Mouse (Mus musculus) hindbrain, embryonic 13.5 days (tissue): Measurements from ENCODE around the gene Pde4dip. TPM values are rescaled to one million over a fixed set of nuclear protein-coding genes. Genes with fewer than 3 reads are reported as not detected.

Experiments
- ATAC-seq: fragments of 200-750 bp; cut with Nextera tagmentation; 2 replicates; pipeline ENCODE4 v1.8.0; 2017; ENCODE audit warnings: moderate TSS enrichment; ENCODE audit not compliant: low FRiP score
- H3K27ac ChIP-seq: fragments of 300-500 bp; sonication (generic); 2 replicates; pipeline ENCODE4 v1.5.1; 2015; ENCODE audit warnings: inconsistent platforms, mild to moderate bottlenecking, moderate library complexity
- H3K27me3 ChIP-seq: fragments of 300-500 bp; sonication (generic); 2 replicates; pipeline ENCODE4 v1.6.1; 2015; ENCODE audit warnings: mild to moderate bottlenecking, inconsistent platforms
- H3K36me3 ChIP-seq: fragments of 300-500 bp; sonication (generic); 2 replicates; pipeline ENCODE4 v1.6.1; 2015; ENCODE audit warnings: mild to moderate bottlenecking, inconsistent platforms
- H3K4me1 ChIP-seq: fragments of 300-500 bp; sonication (generic); replicated peaks from 2 replicates; pipeline ENCODE4 v1.6.1; 2015; ENCODE audit warnings: inconsistent platforms
- H3K4me2 ChIP-seq: fragments of 300-500 bp; sonication (generic); 2 replicates; pipeline ENCODE4 v1.6.1; 2015; ENCODE audit warnings: inconsistent platforms, mild to moderate bottlenecking, moderate library complexity
- H3K4me3 ChIP-seq: fragments of 300-500 bp; sonication (generic); 2 replicates; pipeline ENCODE4 v1.5.1; 2015; ENCODE audit warnings: mild to moderate bottlenecking, inconsistent platforms
- H3K9ac ChIP-seq: fragments of 300-500 bp; sonication (generic); 2 replicates; pipeline ENCODE4 v1.6.1; 2015; ENCODE audit warnings: mild to moderate bottlenecking, inconsistent platforms
- H3K9me3 ChIP-seq: fragments of 300-500 bp; sonication (generic); 2 replicates; pipeline ENCODE4 v1.6.1; 2016; ENCODE audit warnings: inconsistent platforms
- WGBS: fragments of 180-500 bp; shearing (Covaris S2); methylation state at CpG from one replicate; pipeline ENCODE4 v1.1.7; 2015; 5-methylcytosine and 5-hydroxymethylcytosine counted together
- polyA plus RNA-seq: library from polyadenylated mRNA; unstranded; fragments of >200 nt; fragmentation: Nextera tagmentation; extraction: Ambion mirVana; gene quantifications from 2 replicates; pipeline ENCODE4 v1.2.1, GENCODE M21; 2015

The Pde4dip gene
- polyA plus RNA-seq, 1 experiment from 2014 or later = 60.4 TPM

- H3K27ac ChIP-seq = peak overlapping the region; percentile 56
- ATAC-seq = peak; percentile 80; the same call in 1 of the 2 replicates
These were observed 229.9 kb downstream of the Pde4dip start for GRCm38 (mm10) chr3:97658426-97659193.

GRCm38 (mm10) chr3:97657655-97658411, 230.7 kb downstream of the Pde4dip start, which contains the start of gene Prkab2:
Gene Prkab2 (plus strand): TSS chr3:97658193.
- H3K9me3 ChIP-seq = no peaks in the 10 kb centered on the region
- H3K9ac ChIP-seq = peak within 1 kb of the TSS; percentile 83

More at GRCm38 (mm10) chr3:97658426-97659193, 229.9 kb downstream of the Pde4dip start:
- Histone ChIP-seq H3K9me3 (no peaks in the 10 kb centered on the region), H3K4me2 (peak overlapping the region; percentile 81), H3K36me3 (peaks cover 14% of the 10 kb centered on the region), H3K27me3 (no peaks in the 10 kb centered on the region), H3K9ac (peak overlapping the region; percentile 83), H3K4me1 (peaks cover 14% of the 10 kb centered on the region), H3K4me3 (peak overlapping the region; percentile 84)
- WGBS = 1% methylated on average over 47 of the region's 50 CpGs

GRCm38 (mm10) chr3:97654901-97655300, 233.6 kb downstream of the Pde4dip start:
- H3K9me3 ChIP-seq = no peaks in the 10 kb centered on the region
- WGBS = 86% methylated on average over 8 of the region's 8 CpGs

More at GRCm38 (mm10) chr3:97657655-97658411, 230.7 kb downstream of the Pde4dip start, which contains the start of gene Prkab2:
- peak within 1 kb of the TSS; percentile 56 for H3K27ac ChIP-seq
- ATAC-seq = peak; percentile 95
- peak within 1 kb of the TSS; percentile 84 for H3K4me3 ChIP-seq
- H3K4me2 ChIP-seq = peak within 1 kb of the TSS; percentile 81
- H3K27me3 ChIP-seq = no peaks in the 10 kb centered on the region
- H3K4me1 ChIP-seq = peaks cover 14% of the 10 kb centered on the region
- WGBS = 3% methylated on average over 46 of the region's 51 CpGs
- peaks cover 8% of the 10 kb centered on the region for H3K36me3 ChIP-seq

GRCm38 (mm10) chr3:97653781-97654180, 234.7 kb downstream of the Pde4dip start:
- no peak for ATAC-seq
- H3K4me1 ChIP-seq = peaks cover 4% of the 10 kb centered on the region
- H3K27me3 ChIP-seq = no peaks in the 10 kb centered on the region
- no peak overlapping the region for H3K27ac ChIP-seq
- WGBS = 94% methylated on average over 5 of the region's 5 CpGs
- H3K4me3 ChIP-seq = no peak overlapping the region
- no peak overlapping the region for H3K4me2 ChIP-seq
- no peaks in the 10 kb centered on the region for H3K9me3 ChIP-seq
- H3K9ac ChIP-seq = no peak overlapping the region
- no peaks in the 10 kb centered on the region for H3K36me3 ChIP-seq

More at GRCm38 (mm10) chr3:97654901-97655300, 233.6 kb downstream of the Pde4dip start:
- Histone ChIP-seq H3K27ac (no peak overlapping the region), H3K4me3 (no peak overlapping the region), H3K4me1 (peaks cover 13% of the 10 kb centered on the region), H3K9ac (no peak overlapping the region), H3K4me2 (no peak overlapping the region), H3K27me3 (no peaks in the 10 kb centered on the region), H3K36me3 (no peaks in the 10 kb centered on the region)
- no peak for ATAC-seq

GRCm38 (mm10) chr3:97651604-97652003, 236.9 kb downstream of the Pde4dip start:
- ATAC-seq = no peak
- WGBS = 82% methylated on average over 10 of the region's 10 CpGs
- Histone ChIP-seq H3K4me1 (no peaks in the 10 kb centered on the region), H3K36me3 (no peaks in the 10 kb centered on the region), H3K27me3 (no peaks in the 10 kb centered on the region), H3K27ac (no peak overlapping the region), H3K4me3 (no peak overlapping the region), H3K4me2 (no peak overlapping the region), H3K9me3 (no peaks in the 10 kb centered on the region), H3K9ac (no peak overlapping the region)

- Histone ChIP-seq H3K4me2 (no peak overlapping the region), H3K27ac (no peak overlapping the region), H3K36me3 (no peaks in the 10 kb centered on the region), H3K9ac (no peak overlapping the region), H3K4me3 (no peak overlapping the region), H3K27me3 (no peaks in the 10 kb centered on the region), H3K9me3 (no peaks in the 10 kb centered on the region), H3K4me1 (no peaks in the 10 kb centered on the region)
- WGBS = 81% methylated on average over 6 of the region's 6 CpGs
- no peak for ATAC-seq
These were observed 239.0 kb downstream of the Pde4dip start for GRCm38 (mm10) chr3:97649469-97649868.

- 85% methylated on average over 3 of the region's 3 CpGs for WGBS
- Histone ChIP-seq H3K27me3 (no peaks in the 10 kb centered on the region), H3K9me3 (no peaks in the 10 kb centered on the region), H3K4me1 (no peaks in the 10 kb centered on the region), H3K4me2 (no peak overlapping the region), H3K27ac (no peak overlapping the region), H3K4me3 (no peak overlapping the region), H3K36me3 (no peaks in the 10 kb centered on the region), H3K9ac (no peak overlapping the region)
- no peak for ATAC-seq
These were observed 239.5 kb downstream of the Pde4dip start for GRCm38 (mm10) chr3:97649022-97649421.

GRCm38 (mm10) chr3:97648518-97648917, 240.0 kb downstream of the Pde4dip start:
- Histone ChIP-seq H3K27ac (no peak overlapping the region), H3K9me3 (no peaks in the 10 kb centered on the region), H3K9ac (no peak overlapping the region), H3K4me2 (no peak overlapping the region), H3K4me3 (no peak overlapping the region), H3K27me3 (no peaks in the 10 kb centered on the region), H3K36me3 (no peaks in the 10 kb centered on the region), H3K4me1 (no peaks in the 10 kb centered on the region)
- no peak for ATAC-seq
- 44% methylated on average over 1 of the region's 1 CpGs for WGBS

- Histone ChIP-seq H3K9ac (no peak overlapping the region), H3K4me3 (no peak overlapping the region), H3K27me3 (no peaks in the 10 kb centered on the region), H3K4me1 (peaks cover 3% of the 10 kb centered on the region; the same call in 1 of the 2 replicates), H3K27ac (no peak overlapping the region), H3K4me2 (no peak overlapping the region), H3K9me3 (no peaks in the 10 kb centered on the region), H3K36me3 (no peaks in the 10 kb centered on the region)
- no peak for ATAC-seq
- 87% methylated on average over 9 of the region's 9 CpGs for WGBS
These were observed 246.5 kb downstream of the Pde4dip start for GRCm38 (mm10) chr3:97642001-97642400.

GRCm38 (mm10) chr3:97641396-97641795, 247.1 kb downstream of the Pde4dip start:
- H3K4me2 ChIP-seq = no peak overlapping the region
- ATAC-seq = no peak
- no peaks in the 10 kb centered on the region for H3K27me3 ChIP-seq

More at GRCm38 (mm10) chr3:97641396-97641795, 247.1 kb downstream of the Pde4dip start:
- Histone ChIP-seq H3K9me3 (no peaks in the 10 kb centered on the region), H3K36me3 (no peaks in the 10 kb centered on the region), H3K9ac (no peak overlapping the region), H3K4me1 (peaks cover 3% of the 10 kb centered on the region; the same call in 1 of the 2 replicates), H3K4me3 (no peak overlapping the region), H3K27ac (no peak overlapping the region)
- 93% methylated on average over 4 of the region's 4 CpGs for WGBS
